Mouse (Mus musculus): ENCODE measurements around the gene Inhbc. TPM values are rescaled to one million over a fixed set of nuclear protein-coding genes. Genes with fewer than 3 reads are reported as not detected.

Gene Inhbc
- total RNA-seq, 2 experiments from 2014 or later, result not detected

GRCm38 (mm10) chr10:127379654-127380053 is 9.4 kb upstream of the Inhbc start:
- intact Hi-C loops (cut with DNase I), result loop anchor here (1.0 to 2.0 kb wide), 3 partner anchors 25 to 41 kb away; partner anchors contain the start of gene Inhbe
- TF ChIP-seq CTCF (IDR thresholded peaks at IDR 0.05), result no peak
- no peak for DNase-seq (ENCODE audit: extremely low spot score in 1 of 2, low spot score in 2 of 2)
- H3K27ac ChIP-seq, result peak overlapping the region; percentile 94
- H3K4me3 ChIP-seq, result peak overlapping the region; percentile 60

- Histone ChIP-seq H3K4me3 (no peak overlapping the region), H3K27ac (no peak overlapping the region)
- intact Hi-C loops (cut with DNase I), result no loop called here
- no peak for DNase-seq (ENCODE audit: extremely low spot score in 1 of 2, low spot score in 2 of 2)
- TF ChIP-seq CTCF (IDR thresholded peaks at IDR 0.05), result no peak
Observed at GRCm38 (mm10) chr10:127377700-127378099, 7.5 kb upstream of the Inhbc start.

- intact Hi-C loops (cut with DNase I), result no loop called here
- no peak for TF ChIP-seq CTCF (IDR thresholded peaks at IDR 0.05)
- no peak for DNase-seq (ENCODE audit: extremely low spot score in 1 of 2, low spot score in 2 of 2)
- Histone ChIP-seq H3K27ac (no peak overlapping the region), H3K4me3 (no peak overlapping the region)
Observed at GRCm38 (mm10) chr10:127371023-127371422, 792 bp upstream of the Inhbc start.

- Histone ChIP-seq H3K27ac (no peak overlapping the region), H3K4me3 (no peak overlapping the region)
- TF ChIP-seq CTCF (IDR thresholded peaks at IDR 0.05), result no peak
- intact Hi-C loops (cut with DNase I), result no loop called here
- no peak for DNase-seq (ENCODE audit: extremely low spot score in 1 of 2, low spot score in 2 of 2)
Observed at GRCm38 (mm10) chr10:127368273-127368672, 2.0 kb downstream of the Inhbc start.

GRCm38 (mm10) chr10:127367116-127367515 is 3.1 kb downstream of the Inhbc start:
- intact Hi-C loops (cut with DNase I), result no loop called here
- DNase-seq (ENCODE audit: extremely low spot score in 1 of 2, low spot score in 2 of 2), result no peak
- no peak for TF ChIP-seq CTCF (IDR thresholded peaks at IDR 0.05)
- H3K4me3 ChIP-seq, result no peak overlapping the region
- H3K27ac ChIP-seq, result no peak overlapping the region

- intact Hi-C loops (cut with DNase I), result no loop called here
- TF ChIP-seq CTCF (IDR thresholded peaks at IDR 0.05), result no peak
- no peak for DNase-seq (ENCODE audit: extremely low spot score in 1 of 2, low spot score in 2 of 2)
- Histone ChIP-seq H3K27ac (no peak overlapping the region), H3K4me3 (no peak overlapping the region)
Observed at GRCm38 (mm10) chr10:127360714-127361113, 9.5 kb downstream of the Inhbc start.

- peak overlapping the region; percentile 91 for H3K27ac ChIP-seq
- intact Hi-C loops (cut with DNase I), result no loop called here
- no peak for DNase-seq (ENCODE audit: extremely low spot score in 1 of 2, low spot score in 2 of 2)
- H3K4me3 ChIP-seq, result no peak overlapping the region
- no peak for TF ChIP-seq CTCF (IDR thresholded peaks at IDR 0.05)
Observed at GRCm38 (mm10) chr10:127355336-127355735, 14.9 kb downstream of the Inhbc start.

GRCm38 (mm10) chr10:127353909-127354895 is 16.0 kb downstream of the Inhbc start, which contains the start of gene Inhbe:
TSS of gene Inhbe (minus strand) at chr10:127354411.
- 0 out of 2 replicates have a peak within 1 kb of the TSS, but pooled peaks have one; percentile 17 for H3K4me3 ChIP-seq
- intact Hi-C loops (cut with DNase I), result loop anchor here (1.0 to 5.0 kb wide), 3 partner anchors 26 to 128 kb away; partner anchors contain the start of gene R3hdm2
- peak within 1 kb of the TSS; percentile 91 for H3K27ac ChIP-seq
- peak; percentile 53 for TF ChIP-seq CTCF (IDR thresholded peaks at IDR 0.05)
- peak; percentile 61 to 69 for DNase-seq (ENCODE audit: extremely low spot score in 1 of 2, low spot score in 2 of 2)

GRCm38 (mm10) chr10:127352766-127353165 is 17.5 kb downstream of the Inhbc start:
- H3K4me3 ChIP-seq, result no peak overlapping the region
- DNase-seq (ENCODE audit: extremely low spot score in 1 of 2, low spot score in 2 of 2), result no peak
- TF ChIP-seq CTCF (IDR thresholded peaks at IDR 0.05), result no peak
- intact Hi-C loops (cut with DNase I), result loop anchor here (5.0 kb wide), 1 partner anchor 130 kb away; no protein-coding TSS in a partner anchor
- peak overlapping the region; percentile 86 for H3K27ac ChIP-seq

GRCm38 (mm10) chr10:127352187-127352586 is 18.0 kb downstream of the Inhbc start:
- Histone ChIP-seq H3K27ac (peak overlapping the region; percentile 86), H3K4me3 (no peak overlapping the region)
- no peak for TF ChIP-seq CTCF (IDR thresholded peaks at IDR 0.05)
- intact Hi-C loops (cut with DNase I), result loop anchor here (5.0 kb wide), 1 partner anchor 130 kb away; no protein-coding TSS in a partner anchor
- DNase-seq (ENCODE audit: extremely low spot score in 1 of 2, low spot score in 2 of 2), result no peak

- Histone ChIP-seq H3K27ac (peak overlapping the region; percentile 86), H3K4me3 (no peak overlapping the region)
- intact Hi-C loops (cut with DNase I), result loop anchor here (5.0 kb wide), 1 partner anchor 131 kb away; no protein-coding TSS in a partner anchor
- no peak for DNase-seq (ENCODE audit: extremely low spot score in 1 of 2, low spot score in 2 of 2)
- TF ChIP-seq CTCF (IDR thresholded peaks at IDR 0.05), result no peak
Observed at GRCm38 (mm10) chr10:127351719-127352118, 18.5 kb downstream of the Inhbc start.

- Histone ChIP-seq H3K4me3 (no peak overlapping the region; the same call in 1 of the 2 replicates), H3K27ac (peak overlapping the region; percentile 86)
- no peak for DNase-seq (ENCODE audit: extremely low spot score in 1 of 2, low spot score in 2 of 2)
- intact Hi-C loops (cut with DNase I), result loop anchor here (5.0 kb wide), 1 partner anchor 131 kb away; no protein-coding TSS in a partner anchor
- TF ChIP-seq CTCF (IDR thresholded peaks at IDR 0.05), result no peak
Observed at GRCm38 (mm10) chr10:127351285-127351595, 19.0 kb downstream of the Inhbc start.

Data from left cerebral cortex, adult 2 months (tissue).